Mouse (Mus musculus) right cerebral cortex, postnatal 36 days (tissue): Measurements from ENCODE around the gene Olfr2.
"Not testable (repeated sequence)": the region's sequence is repeated elsewhere in the genome, so short reads cannot be mapped to it uniquely, and the experiment has no call there.

Source experiments
- DNase-seq, 2 experiments: peaks; one replicate each; pipeline ENCODE4 v3.0.0; 2022; ENCODE audit warnings: low spot score in 2 of 2, mixed read lengths in 1 of 2

Gene Olfr2

GRCm38 (mm10) chr7:107005972-107006371, at the start of gene Olfr2:
Gene Olfr2, minus strand, starts transcription at chr7:107006072.
- no peak for DNase-seq

- DNase-seq, result no peak
Observed at GRCm38 (mm10) chr7:107047578-107047977, 41.7 kb upstream of the Olfr2 start.

GRCm38 (mm10) chr7:107045833-107046232, 40.0 kb upstream of the Olfr2 start:
- DNase-seq, result no peak

GRCm38 (mm10) chr7:107044407-107044806, 38.5 kb upstream of the Olfr2 start:
- no peak for DNase-seq

- no peak for DNase-seq
Observed at GRCm38 (mm10) chr7:107043136-107043535, 37.3 kb upstream of the Olfr2 start.

- DNase-seq, result no peak
Observed at GRCm38 (mm10) chr7:107039934-107040563, 34.2 kb upstream of the Olfr2 start.

- DNase-seq, result no peak
Observed at GRCm38 (mm10) chr7:107030874-107031273, 25.0 kb upstream of the Olfr2 start, which contains the start of gene Olfr713. Gene Olfr713, plus strand, starts transcription at chr7:107031174.

GRCm38 (mm10) chr7:107004169-107004568, 1.7 kb downstream of the Olfr2 start:
- no peak for DNase-seq

- DNase-seq, result no peak
Observed at GRCm38 (mm10) chr7:107000798-107001197, 5.1 kb downstream of the Olfr2 start.

GRCm38 (mm10) chr7:106985236-106985635, 20.6 kb downstream of the Olfr2 start:
- no peak for DNase-seq

GRCm38 (mm10) chr7:106975353-106975752, 30.5 kb downstream of the Olfr2 start, which contains the start of gene Olfr711:
Gene Olfr711, minus strand, starts transcription at chr7:106975453.
- DNase-seq, result no peak

- not testable (repeated sequence) for DNase-seq
Observed at GRCm38 (mm10) chr7:106967503-106967902, 38.4 kb downstream of the Olfr2 start.

- DNase-seq, result no peak
Observed at GRCm38 (mm10) chr7:106963837-106964236, 42.0 kb downstream of the Olfr2 start, which contains the start of gene Olfr6. Gene Olfr6, minus strand, starts transcription at chr7:106963937.

- DNase-seq, result no peak
Observed at GRCm38 (mm10) chr7:106948212-106948611, 57.7 kb downstream of the Olfr2 start, which contains the start of gene Olfr710. Gene Olfr710, minus strand, starts transcription at chr7:106948312.
